Comparison of ENCODE assay signal across 9 mouse cellular contexts in the genomic region with DNA sequence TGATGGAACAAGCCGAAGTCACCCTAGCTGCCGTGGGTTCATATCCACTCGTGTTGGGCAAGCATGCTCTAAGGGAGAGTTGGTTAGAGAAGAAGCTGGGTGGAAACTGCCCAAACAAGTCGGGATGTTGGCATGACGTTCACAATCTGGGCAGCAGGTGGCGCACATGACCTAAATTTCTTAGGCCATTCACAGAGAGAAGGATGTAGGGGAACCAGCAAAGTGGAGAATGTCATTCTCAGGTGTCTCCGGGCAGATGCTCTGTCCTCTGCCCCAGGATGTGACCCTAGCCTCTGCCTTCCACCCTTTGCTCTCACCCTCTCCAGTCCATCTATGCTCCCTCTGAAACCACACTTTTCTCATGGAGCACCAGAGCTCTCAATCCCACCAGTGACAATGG.
DNase-seq lines count a peak whose midpoint lies in the region; ATAC-seq and TF ChIP-seq lines count a peak whose summit lies in the region.
"Had no signal": no experiment of that assay in that cellular context is flagged by ENCODE, and none has a peak within 500 bp of the region (broad histone marks: within the 10 kb centered on the region; RNA-seq: fewer than 3 reads in every experiment).

No protein-coding gene starts in this region.

- H3K27ac ChIP-seq in embryonic facial prominence, embryonic 14.5 days (replicated peaks; ENCODE audit: low read depth, low read length): no peak overlapping the region
- no peak overlapping the region for H3K27ac ChIP-seq in heart, postnatal 0 days (ENCODE audit: low read depth)
- no peak overlapping the region for H3K27ac ChIP-seq in lung, embryonic 14.5 days (ENCODE audit: low read depth)
- H3K27ac ChIP-seq: heart, embryonic 13.5 days had no signal

- TF ChIP-seq CTCF in E14TG2a.4 (conservative IDR thresholded peaks at IDR 0.05; ENCODE audit: low read length): peak; percentile 63
- TF ChIP-seq CTCF in heart, postnatal 0 days (IDR thresholded peaks at IDR 0.05; ENCODE audit: low read depth): peak; percentile 88
- peak; percentile 92 for TF ChIP-seq CTCF in lung, embryonic 14.5 days (IDR thresholded peaks at IDR 0.05; ENCODE audit: low read depth)

- peaks cover 80% of the 10 kb centered on the region for H3K4me1 ChIP-seq in E14TG2a.4 (replicated peaks; ENCODE audit: low read depth, low read length)
- H3K4me1 ChIP-seq in embryonic facial prominence, embryonic 14.5 days (ENCODE audit: control insufficient read depth, insufficient read depth, low read length): 0 out of 2 replicates have a peak, but pooled peaks cover 9% of the 10 kb centered on the region
- H3K4me1 ChIP-seq in heart, postnatal 0 days (ENCODE audit: control insufficient read depth, insufficient read depth): no peaks in the 10 kb centered on the region
- H3K4me1 ChIP-seq in lung, embryonic 14.5 days (ENCODE audit: insufficient read depth): no peaks in the 10 kb centered on the region

- no peak overlapping the region for H3K4me2 ChIP-seq in embryonic facial prominence, embryonic 14.5 days (ENCODE audit: low read depth, low read length)
- H3K4me2 ChIP-seq in heart, postnatal 0 days (ENCODE audit: low read depth, low read length): no peak overlapping the region
- no peak overlapping the region for H3K4me2 ChIP-seq in lung, embryonic 14.5 days
- H3K4me2 ChIP-seq: heart, embryonic 13.5 days had no signal

- H3K4me3 ChIP-seq in E14TG2a.4 (replicated peaks; ENCODE audit: low read length): no peak overlapping the region
- no peak overlapping the region for H3K4me3 ChIP-seq in embryonic facial prominence, embryonic 14.5 days (ENCODE audit: low read depth, low read length)
- no peak overlapping the region for H3K4me3 ChIP-seq in heart, postnatal 0 days (ENCODE audit: low read depth, low read length)
- no peak overlapping the region for H3K4me3 ChIP-seq in lung, embryonic 14.5 days (ENCODE audit: low read depth, low read length)
- H3K4me3 ChIP-seq: heart, embryonic 13.5 days had no signal

- H3K9ac ChIP-seq in embryonic facial prominence, embryonic 14.5 days (ENCODE audit: low read depth, low read length): no peak overlapping the region
- H3K9ac ChIP-seq in heart, postnatal 0 days (replicated peaks; ENCODE audit: low read depth, low read length): no peak overlapping the region
- no peak overlapping the region for H3K9ac ChIP-seq in lung, embryonic 14.5 days
- H3K9ac ChIP-seq: heart, embryonic 13.5 days had no signal

- H3K36me3 ChIP-seq in E14TG2a.4 (ENCODE audit: insufficient read depth, low read length): no peaks in the 10 kb centered on the region
- H3K36me3 ChIP-seq in embryonic facial prominence, embryonic 14.5 days (ENCODE audit: control insufficient read depth, insufficient read depth, low read length): no peaks in the 10 kb centered on the region
- H3K36me3 ChIP-seq in heart, postnatal 0 days (replicated peaks; ENCODE audit: control insufficient read depth, insufficient read depth, low read length): no peaks in the 10 kb centered on the region
- no peaks in the 10 kb centered on the region for H3K36me3 ChIP-seq in lung, embryonic 14.5 days (ENCODE audit: insufficient read depth)
- H3K36me3 ChIP-seq: heart, embryonic 13.5 days had no signal

- peak; percentile 59 to 71 for DNase-seq in adrenal gland, postnatal 4 days (ENCODE audit: low spot score in 2 of 2)
- peak; percentile 84 for DNase-seq in embryonic facial prominence, embryonic 14.5 days (ENCODE audit: low spot score)
- peak; percentile 74 for DNase-seq in heart, postnatal 0 days (ENCODE audit: low spot score)
- DNase-seq in layer of hippocampus, adult 11-12 months (ENCODE audit: low spot score): peak; percentile 87
- peak; percentile 95 for DNase-seq in lung, embryonic 14.5 days
- peak; percentile 79 for DNase-seq in ovary, postnatal 10 days (ENCODE audit: low spot score)
- DNase-seq in thymus, postnatal 0 days (ENCODE audit: low spot score): peak; percentile 86

- no peaks in the 10 kb centered on the region; the same call in 1 of the 2 replicates for H3K27me3 ChIP-seq in E14TG2a.4 (ENCODE audit: insufficient read depth, low read length)
- H3K27me3 ChIP-seq in embryonic facial prominence, embryonic 14.5 days (replicated peaks; ENCODE audit: control insufficient read depth, insufficient read depth, low read length): no peaks in the 10 kb centered on the region
- 0 out of 2 replicates have a peak, but pooled peaks cover 3% of the 10 kb centered on the region for H3K27me3 ChIP-seq in heart, postnatal 0 days (ENCODE audit: control insufficient read depth, insufficient read depth, low read length)
- H3K27me3 ChIP-seq in lung, embryonic 14.5 days (ENCODE audit: insufficient read depth, low read length): no peaks in the 10 kb centered on the region

- TF ChIP-seq EP300 in heart, postnatal 0 days (IDR thresholded peaks at IDR 0.05; ENCODE audit: low read depth): no peak

- ATAC-seq in embryonic facial prominence, embryonic 14.5 days (ENCODE audit: low read depth): 0 out of 2 replicates have a peak, but pooled peaks have one; percentile 10
- ATAC-seq in heart, postnatal 0 days (ENCODE audit: insufficient read depth, low read depth): peak; percentile 36; the same call in 1 of the 2 replicates
- ATAC-seq in lung, embryonic 14.5 days (ENCODE audit: insufficient read depth): peak; percentile 52; the same call in 1 of the 2 replicates

- 4% methylated on average over 7 of the region's 7 CpGs for whole genome bisulfite sequencing in embryonic facial prominence, embryonic 14.5 days
- WGBS in heart, postnatal 0 days: 4% methylated on average over 7 of the region's 7 CpGs
- 7% methylated on average over 7 of the region's 7 CpGs for WGBS in lung, embryonic 14.5 days

- H3K9me3 ChIP-seq in E14TG2a.4 (ENCODE audit: low read length): no peaks in the 10 kb centered on the region
- no peaks in the 10 kb centered on the region for H3K9me3 ChIP-seq in embryonic facial prominence, embryonic 14.5 days (ENCODE audit: control insufficient read depth, low read length)
- H3K9me3 ChIP-seq in heart, postnatal 0 days (replicated peaks; ENCODE audit: control insufficient read depth, low read length): no peaks in the 10 kb centered on the region
- H3K9me3 ChIP-seq in lung, embryonic 14.5 days (ENCODE audit: low read depth, low read length): no peaks in the 10 kb centered on the region
- H3K9me3 ChIP-seq: heart, embryonic 13.5 days had no signal
